Mouse (Mus musculus) forebrain, postnatal 0 days (tissue): ENCODE results near the gene Tiam2. TPM values are rescaled to one million over a fixed set of nuclear protein-coding genes. Genes with fewer than 3 reads are reported as not detected.

Source experiments
- ATAC-seq: fragments of 200-750 bp; cut with Nextera tagmentation; 2 replicates; pipeline ENCODE4 v1.8.0; 2017; ENCODE audit warnings: mild to moderate bottlenecking, moderate library complexity
- DNase-seq: peaks from one replicate; pipeline ENCODE4 v3.0.0-alpha.2; 2015
- H3K27ac ChIP-seq: fragments of 300-500 bp; sonication (generic); 2 replicates; pipeline ENCODE4 v1.5.1; 2014; ENCODE audit warnings: low read depth, mild to moderate bottlenecking, antibody characterized with exemption, low read length, moderate library complexity, mixed read lengths
- H3K27me3 ChIP-seq: fragments of 300-500 bp; sonication (generic); 2 replicates; pipeline ENCODE4 v1.6.1; 2014; ENCODE audit warnings: mild to moderate bottlenecking, low read length, mixed read lengths; ENCODE audit not compliant: insufficient read depth
- H3K36me3 ChIP-seq: fragments of 300-500 bp; sonication (generic); 2 replicates; pipeline ENCODE4 v1.6.1; 2014; ENCODE audit warnings: mild to moderate bottlenecking, moderate library complexity; ENCODE audit not compliant: insufficient read depth
- H3K4me1 ChIP-seq: fragments of 300-500 bp; sonication (generic); 2 replicates; pipeline ENCODE4 v1.6.1; 2014; ENCODE audit warnings: antibody characterized with exemption; ENCODE audit not compliant: insufficient read depth
- H3K4me2 ChIP-seq: fragments of 300-500 bp; sonication (generic); 2 replicates; pipeline ENCODE4 v1.6.1; 2014; ENCODE audit warnings: low read depth, mild to moderate bottlenecking, moderate library complexity
- H3K4me3 ChIP-seq: fragments of 300-500 bp; sonication (generic); 2 replicates; pipeline ENCODE4 v1.5.1; 2014; ENCODE audit warnings: low read depth, low read length, mixed read lengths
- H3K9ac ChIP-seq: fragments of 300-500 bp; sonication (generic); 2 replicates; pipeline ENCODE4 v1.6.1; 2014; ENCODE audit warnings: mild to moderate bottlenecking
- H3K9me3 ChIP-seq: fragments of 300-500 bp; sonication (generic); 2 replicates; pipeline ENCODE4 v1.6.1; 2016; ENCODE audit warnings: low read length
- CTCF ChIP-seq: sonication (generic); IDR thresholded peaks from 2 replicates; pipeline ENCODE4 v1.5.1; 2016; ENCODE audit warnings: antibody characterized with exemption, control low read depth, low read depth
- WGBS: fragments of 180-500 bp; shearing (Covaris S2); extraction: QIAGEN DNeasy Blood & Tissue Kit; methylation state at CpG from one replicate; pipeline ENCODE4 v1.1.7; 2014; 5-methylcytosine and 5-hydroxymethylcytosine counted together
- polyA plus RNA-seq: library from polyadenylated mRNA; unstranded; fragments of >200 nt; fragmentation: Nextera tagmentation; extraction: Ambion mirVana; gene quantifications from 2 replicates; pipeline ENCODE4 v1.2.1, GENCODE M21; 2015
- total RNA-seq: library from RNA; depleted of rRNA; stranded (reverse); fragments of >200 nt; gene quantifications from 2 replicates; pipeline ENCODE4 v1.2.3, GENCODE M21; 2014

Gene Tiam2
- total and polyA plus RNA-seq, 2 experiments from 2014 or later: 26.4 to 71.5 TPM

DNA sequence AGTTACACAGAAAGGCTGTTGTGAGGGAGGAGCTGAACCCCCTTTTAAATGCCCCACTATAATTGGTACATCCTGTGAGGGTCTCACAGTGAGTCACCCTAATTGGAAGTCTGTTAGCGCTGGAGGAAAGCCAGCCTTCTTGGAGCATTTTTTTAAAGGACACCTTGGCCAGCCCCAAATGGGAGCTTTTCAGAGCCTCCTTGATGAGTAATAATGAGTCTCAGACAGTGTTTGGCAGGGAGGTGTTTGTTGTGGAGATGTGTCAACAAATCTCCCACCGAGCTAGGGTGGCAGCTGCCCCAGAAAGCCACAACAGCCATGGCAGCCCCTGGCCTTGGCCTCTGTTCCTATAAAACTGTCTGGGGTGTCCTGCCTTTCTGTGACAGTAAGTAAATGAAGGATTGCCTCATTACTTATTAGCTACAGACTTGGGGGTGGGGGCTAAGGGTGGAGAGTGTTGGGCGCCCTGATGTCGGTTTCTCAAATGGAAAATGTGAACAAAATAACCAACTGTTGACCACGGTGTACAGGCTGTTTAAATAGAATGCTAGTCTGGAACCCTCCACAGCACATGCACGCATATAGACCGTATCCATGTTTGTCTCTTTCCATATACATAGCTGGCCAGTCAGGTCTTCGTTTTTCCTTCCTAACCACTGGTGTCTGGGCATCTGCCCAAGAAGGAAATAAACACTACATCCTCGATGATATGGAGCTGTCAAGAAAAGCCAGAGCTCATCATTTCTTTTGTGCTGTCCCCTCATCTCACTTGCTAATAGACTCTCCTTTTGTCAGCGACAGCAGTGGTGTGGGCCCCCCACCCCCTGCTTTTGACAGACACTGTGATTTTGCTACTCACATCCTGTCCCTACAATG lies 116.4 kb downstream of the Tiam2 start:
- H3K9ac ChIP-seq: no peak overlapping the region
- peak overlapping the region; percentile 60; the same call in 1 of the 2 replicates for H3K27ac ChIP-seq
- peaks cover 4% of the 10 kb centered on the region; the same call in 1 of the 2 replicates for H3K4me1 ChIP-seq
- H3K9me3 ChIP-seq: no peaks in the 10 kb centered on the region
- TF ChIP-seq CTCF: no peak
- no peaks in the 10 kb centered on the region for H3K27me3 ChIP-seq
- no peak overlapping the region for H3K4me3 ChIP-seq
- WGBS: 23% methylated on average over 10 of the region's 10 CpGs
- peak; percentile 88 for ATAC-seq
- H3K4me2 ChIP-seq: no peak overlapping the region
- DNase-seq: peak; percentile 86
- H3K36me3 ChIP-seq: 0 out of 2 replicates have a peak, but pooled peaks cover 12% of the 10 kb centered on the region

DNA sequence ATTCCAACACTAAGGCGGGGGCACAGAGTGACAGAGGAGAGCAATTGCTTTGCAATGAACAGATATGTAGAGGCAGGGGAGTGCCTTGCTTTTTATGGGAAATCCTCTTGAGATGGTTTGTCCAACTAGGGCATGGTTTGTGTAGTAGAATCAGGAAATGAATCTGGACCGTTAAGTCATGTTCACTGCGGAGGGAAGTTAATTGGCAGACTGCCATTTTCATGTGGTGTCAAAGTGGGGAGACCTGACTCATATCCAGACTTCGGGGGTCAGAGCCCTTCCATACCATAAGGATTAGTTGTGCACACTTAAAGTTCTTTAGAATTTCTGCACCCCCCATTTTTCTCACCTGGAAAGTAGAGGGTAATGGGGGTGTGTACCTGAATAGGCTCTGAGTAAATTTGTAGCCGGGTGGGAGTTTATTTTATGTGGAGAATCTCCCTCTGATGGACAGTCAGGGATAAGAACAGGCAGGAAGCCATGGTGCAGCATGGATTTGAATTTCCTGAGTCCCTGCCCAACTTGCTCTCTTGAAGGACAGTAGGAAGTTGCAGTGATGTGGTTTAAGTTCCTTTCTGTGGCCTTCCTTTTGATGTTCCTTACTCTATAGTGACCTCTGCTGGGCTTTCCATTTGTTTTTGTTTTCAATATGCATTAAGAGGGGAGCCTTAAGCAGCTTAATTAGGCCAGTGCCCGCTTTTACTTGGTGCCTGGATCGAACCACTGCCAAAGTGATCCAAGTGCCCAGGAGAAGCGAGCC lies 120.0 kb downstream of the Tiam2 start:
- H3K4me1 ChIP-seq: peaks cover 4% of the 10 kb centered on the region; the same call in 1 of the 2 replicates
- DNase-seq (peak; percentile 71), ATAC-seq (no peak)
- no peak overlapping the region for H3K4me2 ChIP-seq
- peak; percentile 59 for TF ChIP-seq CTCF
- H3K27ac ChIP-seq: no peak overlapping the region
- H3K4me3 ChIP-seq: no peak overlapping the region
- H3K9me3 ChIP-seq: no peaks in the 10 kb centered on the region
- no peaks in the 10 kb centered on the region for H3K27me3 ChIP-seq
- WGBS: 46% methylated on average over 8 of the region's 8 CpGs
- no peak overlapping the region for H3K9ac ChIP-seq
- H3K36me3 ChIP-seq: peaks cover 13% of the 10 kb centered on the region; the same call in 1 of the 2 replicates

DNA sequence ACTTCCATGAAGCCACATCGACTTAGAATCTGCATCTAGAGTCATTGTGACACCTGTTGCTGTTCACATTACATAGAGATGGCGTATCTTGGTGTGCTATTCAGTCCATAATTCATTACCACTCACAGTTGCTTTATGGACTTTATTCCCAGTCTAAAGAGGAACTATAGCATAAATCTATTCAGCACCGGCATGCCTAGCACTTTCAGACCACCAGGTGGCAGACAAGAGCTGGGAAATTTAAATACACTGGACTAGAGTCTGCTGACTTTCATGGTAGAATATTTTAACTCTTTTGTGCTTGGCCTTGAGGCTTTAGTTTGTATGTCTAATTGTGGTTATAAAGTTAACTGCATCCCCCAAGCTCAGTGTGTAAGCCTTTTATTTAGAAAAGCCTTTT lies 122.4 kb downstream of the Tiam2 start:
- Histone ChIP-seq H3K4me2 (no peak overlapping the region), H3K9me3 (no peaks in the 10 kb centered on the region), H3K4me3 (no peak overlapping the region), H3K27ac (no peak overlapping the region), H3K36me3 (peaks cover 32% of the 10 kb centered on the region; the same call in 1 of the 2 replicates), H3K4me1 (no peaks in the 10 kb centered on the region), H3K9ac (no peak overlapping the region), H3K27me3 (no peaks in the 10 kb centered on the region)
- peak; percentile 91 for TF ChIP-seq CTCF
- DNase-seq: peak; percentile 90
- WGBS: 25% methylated on average over 3 of the region's 3 CpGs
- peak; percentile 63 for ATAC-seq

DNA sequence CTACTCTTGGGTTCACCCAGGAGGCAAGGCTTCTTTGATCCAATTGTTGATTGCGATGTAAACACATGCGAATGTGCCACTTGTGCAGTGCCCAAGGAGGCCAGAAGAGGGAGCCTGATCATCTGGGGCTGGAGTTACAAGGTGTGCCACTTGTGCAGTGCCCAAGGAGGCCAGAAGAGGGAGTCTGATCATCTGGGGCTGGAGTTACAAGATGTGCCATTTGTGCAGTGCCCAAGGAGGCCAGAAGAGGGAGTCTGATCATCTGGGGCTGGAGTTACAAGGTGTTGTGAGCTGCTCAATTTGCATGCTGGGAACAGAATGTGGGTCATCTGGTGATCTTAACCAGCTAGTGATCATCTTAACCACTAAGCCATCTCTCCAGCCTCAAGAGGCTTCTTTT lies 124.7 kb downstream of the Tiam2 start:
- Histone ChIP-seq H3K9me3 (no peaks in the 10 kb centered on the region), H3K27ac (no peak overlapping the region), H3K4me1 (no peaks in the 10 kb centered on the region), H3K4me2 (no peak overlapping the region), H3K27me3 (no peaks in the 10 kb centered on the region), H3K36me3 (peaks cover 41% of the 10 kb centered on the region; the same call in 1 of the 2 replicates), H3K4me3 (no peak overlapping the region), H3K9ac (no peak overlapping the region)
- ATAC-seq (peak; percentile 41), DNase-seq (peak; percentile 39)
- peak; percentile 90 for TF ChIP-seq CTCF
- 61% methylated on average over 2 of the region's 2 CpGs for WGBS

DNA sequence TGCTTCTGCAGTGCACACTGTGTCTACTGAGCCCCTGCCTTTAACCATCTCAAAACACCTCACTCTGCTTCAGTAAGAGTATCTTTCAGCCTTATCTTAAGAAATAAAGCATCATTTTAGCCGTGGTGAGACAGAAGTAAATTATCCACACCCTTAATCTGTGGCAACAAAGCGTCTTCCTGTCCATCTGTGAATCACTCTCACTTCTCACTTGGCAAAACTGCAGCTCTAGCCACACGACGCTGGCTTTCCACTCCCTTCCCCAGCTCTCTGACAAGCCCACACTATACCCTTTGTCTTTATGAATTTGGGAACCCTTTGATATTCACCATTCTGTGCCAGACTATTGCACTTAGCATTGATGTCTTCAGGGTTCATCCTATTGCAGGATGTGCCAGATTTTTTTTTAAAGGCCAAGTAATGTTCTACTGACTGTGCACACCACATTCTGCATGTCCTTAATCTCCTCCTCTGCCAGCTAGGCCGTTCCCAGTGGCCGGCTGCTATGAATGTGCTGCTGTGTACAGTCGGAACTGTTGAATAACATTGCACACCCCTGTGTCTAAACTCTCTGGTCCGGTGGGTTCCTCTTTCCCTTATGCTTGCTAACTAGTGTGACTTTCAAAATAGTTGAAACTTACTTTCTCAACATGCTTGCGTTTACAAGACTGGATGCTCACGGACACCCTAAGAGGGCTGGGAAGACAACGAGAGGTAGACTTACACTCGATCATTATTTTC lies 126.4 kb downstream of the Tiam2 start:
- Histone ChIP-seq H3K4me2 (no peak overlapping the region), H3K27me3 (no peaks in the 10 kb centered on the region), H3K4me3 (no peak overlapping the region), H3K9me3 (no peaks in the 10 kb centered on the region), H3K4me1 (no peaks in the 10 kb centered on the region), H3K36me3 (peaks cover 44% of the 10 kb centered on the region), H3K9ac (no peak overlapping the region), H3K27ac (no peak overlapping the region)
- ATAC-seq (no peak), DNase-seq (no peak)
- TF ChIP-seq CTCF: no peak
- 72% methylated on average over 12 of the region's 12 CpGs for WGBS

DNA sequence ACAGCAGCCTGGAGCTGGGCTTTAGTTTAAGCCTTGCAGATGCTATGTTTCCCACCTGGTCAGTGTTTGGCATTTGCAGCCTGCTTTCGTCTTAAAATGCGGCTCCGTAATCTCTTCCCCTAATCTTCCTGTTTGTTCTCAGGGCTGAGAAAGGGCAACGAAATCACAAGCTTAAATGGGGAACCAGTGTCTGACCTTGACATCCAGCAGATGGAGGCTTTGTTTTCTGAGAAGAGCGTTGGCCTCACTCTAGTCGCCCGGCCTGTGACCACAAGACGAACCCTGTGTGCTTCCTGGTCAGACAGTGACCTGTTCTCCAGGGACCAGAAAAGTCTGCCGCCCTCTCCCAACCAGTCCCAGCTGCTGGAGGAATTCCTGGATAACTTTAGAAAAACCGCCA lies 127.6 kb downstream of the Tiam2 start:
- H3K9ac ChIP-seq: no peak overlapping the region
- H3K36me3 ChIP-seq: peaks cover 44% of the 10 kb centered on the region
- WGBS: 37% methylated on average over 10 of the region's 10 CpGs
- H3K27ac ChIP-seq: no peak overlapping the region
- DNase-seq: no peak
- H3K4me3 ChIP-seq: no peak overlapping the region
- no peak for TF ChIP-seq CTCF
- no peaks in the 10 kb centered on the region for H3K4me1 ChIP-seq
- no peak overlapping the region for H3K4me2 ChIP-seq
- H3K27me3 ChIP-seq: no peaks in the 10 kb centered on the region
- ATAC-seq: no peak
- H3K9me3 ChIP-seq: no peaks in the 10 kb centered on the region
